Mouse (Mus musculus) layer of hippocampus, adult 2 months (tissue): ENCODE results near the gene Entpd7. TPM values are rescaled to one million over a fixed set of nuclear protein-coding genes. Genes with fewer than 3 reads are reported as not detected.

Experiments used
- DNase-seq, 2 experiments: peaks; one replicate each; pipeline ENCODE4 v3.0.0; 2022; ENCODE audit warnings: low spot score in 2 of 2
- H3K27ac ChIP-seq: fragments of 200-600 bp; 2 replicates; pipeline ENCODE4 v1.8.1; 2022
- H3K4me3 ChIP-seq: fragments of 200-600 bp; 2 replicates; pipeline ENCODE4 v1.8.1; 2022; ENCODE audit warnings: mild to moderate bottlenecking
- CTCF ChIP-seq: fragments of 200-600 bp; conservative IDR thresholded peaks from 2 replicates; pipeline ENCODE4 v1.8.1; 2022; ENCODE audit warnings: antibody characterized with exemption, mild to moderate bottlenecking, moderate library complexity
- total RNA-seq, 2 experiments: library from RNA; stranded (reverse); gene quantifications; 2 replicates each; pipeline ENCODE4 v1.2.3; 2021

Entpd7 gene
- total RNA-seq, 2 experiments from 2014 or later, result 19.1 to 20.2 TPM

GRCm38 (mm10) chr19:43771499-43771969 lies 82.1 kb downstream of the Entpd7 start:
- no peak for DNase-seq
- TF ChIP-seq CTCF, result no peak
- H3K27ac ChIP-seq, result no peak overlapping the region

DNA sequence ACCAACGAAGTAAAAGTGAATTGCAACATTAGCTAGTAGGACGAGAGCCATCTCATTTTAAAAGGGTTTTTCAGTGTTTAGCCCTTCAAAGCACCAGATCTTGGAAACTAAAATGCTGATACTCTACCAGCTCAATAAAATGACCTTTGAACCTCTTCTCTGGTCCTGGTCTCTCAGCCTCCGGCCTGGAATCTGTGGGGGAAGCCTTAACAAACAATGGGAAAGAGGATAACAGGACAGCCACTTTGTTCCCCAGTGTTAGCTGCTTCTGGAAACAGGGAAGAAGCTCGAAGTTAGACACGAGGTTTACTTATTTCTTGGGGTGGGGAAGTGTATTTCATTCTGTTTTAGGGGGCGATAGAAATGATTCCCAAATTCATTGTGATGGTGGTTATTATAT lies 82.8 kb downstream of the Entpd7 start:
- Histone ChIP-seq H3K27ac (no peak overlapping the region), H3K4me3 (no peak overlapping the region)
- no peak for TF ChIP-seq CTCF
- no peak for DNase-seq

More at GRCm38 (mm10) chr19:43771499-43771969, 82.1 kb downstream of the Entpd7 start:
- H3K4me3 ChIP-seq, result no peak overlapping the region

DNA sequence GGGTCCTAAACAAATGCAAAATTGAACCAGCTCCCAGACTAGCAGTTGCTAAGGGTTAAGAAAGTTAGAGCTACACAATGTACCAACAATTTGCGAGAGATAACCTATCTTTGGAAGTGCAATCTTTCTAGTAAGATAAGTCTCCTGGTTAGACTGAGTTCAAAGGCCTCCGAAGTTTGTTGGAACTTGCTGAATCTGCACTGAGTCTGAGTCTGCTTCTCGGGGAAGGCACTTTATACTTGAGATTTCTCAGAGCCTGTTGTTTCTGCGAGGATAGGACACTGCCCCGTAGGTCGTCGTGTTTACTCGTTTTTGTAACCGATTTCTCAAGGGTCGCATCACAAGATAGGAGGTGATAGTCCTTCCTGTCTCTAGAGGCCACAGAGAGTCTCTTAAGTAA lies 86.0 kb downstream of the Entpd7 start:
- DNase-seq, result no peak
- Histone ChIP-seq H3K27ac (no peak overlapping the region), H3K4me3 (no peak overlapping the region)
- no peak for TF ChIP-seq CTCF

- no peak overlapping the region for H3K4me3 ChIP-seq
- H3K27ac ChIP-seq, result no peak overlapping the region
- DNase-seq, result no peak
- TF ChIP-seq CTCF, result no peak
Observed at GRCm38 (mm10) chr19:43776561-43776960, 87.1 kb downstream of the Entpd7 start.

- no peak for DNase-seq
- Histone ChIP-seq H3K27ac (no peak overlapping the region), H3K4me3 (no peak overlapping the region)
- no peak for TF ChIP-seq CTCF
Observed at GRCm38 (mm10) chr19:43777308-43777707, 87.8 kb downstream of the Entpd7 start.

DNA sequence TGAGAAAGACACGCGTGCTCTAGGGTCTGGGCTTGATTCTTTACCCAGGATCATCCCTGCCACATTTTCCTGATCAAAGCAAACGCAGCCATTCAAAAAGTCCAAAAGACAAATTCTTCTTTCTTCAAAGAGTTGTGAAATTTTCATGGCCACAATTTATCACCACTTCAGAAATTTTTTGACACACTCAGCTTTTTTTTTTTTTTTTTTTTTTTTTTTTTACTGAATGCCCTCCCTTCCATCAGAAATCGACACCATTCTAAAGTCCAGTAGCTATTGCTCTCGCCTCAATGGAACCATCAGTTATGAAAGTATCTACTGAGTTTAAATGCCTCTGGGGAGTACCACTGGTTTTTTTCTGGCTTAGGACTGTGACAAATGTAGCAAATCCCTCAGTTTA lies 90.9 kb downstream of the Entpd7 start:
- Histone ChIP-seq H3K27ac (no peak overlapping the region), H3K4me3 (no peak overlapping the region)
- DNase-seq, result no peak
- TF ChIP-seq CTCF, result no peak

GRCm38 (mm10) chr19:43781980-43782379 lies 92.5 kb downstream of the Entpd7 start, which contains the start of gene Abcc2:
Gene Abcc2, plus strand, starts transcription at chr19:43782192.
- DNase-seq, result no peak
- H3K27ac ChIP-seq, result no peak within 1 kb of the TSS
- no peak within 1 kb of the TSS for H3K4me3 ChIP-seq
- TF ChIP-seq CTCF, result no peak

Other genes starting within 250 kb of the Entpd7 start
- 100 to 1,000 TPM; 113 to 115 TPM for gene Cnnm1, start 249.2 kb upstream of the Entpd7 start, total RNA-seq
- gene Got1, start 165.1 kb upstream of the Entpd7 start, total RNA-seq, result 100 to 1,000 TPM; 324 to 355 TPM
- not detected for gene Nkx2-3, start 77.3 kb upstream of the Entpd7 start, total RNA-seq
- 10 to 100 TPM; 44.3 to 45.2 TPM for gene Slc25a28, start 14.8 kb upstream of the Entpd7 start, total RNA-seq
- 1 to 10 TPM; 6.6 to 7.6 TPM for gene Cutc, start 63.3 kb downstream of the Entpd7 start, total RNA-seq
- 10 to 100 TPM; 13.6 to 19.4 TPM for gene Cox15, start 63.3 kb downstream of the Entpd7 start, total RNA-seq
- not detected for gene Abcc2, start 92.5 kb downstream of the Entpd7 start, total RNA-seq